Mouse (Mus musculus): ENCODE measurements at regions not wholly inside any gene's neighbourhood (a gene's known extent, or its start where the extent isn't known, plus 50 kb on each side); places are given as distances from the start of the nearest gene placed in this dataset.

- Histone ChIP-seq H3K27ac (replicated peaks) (no peak overlapping the region), H3K9me3 (no peaks in the 10 kb centered on the region), H3K9ac (no peak overlapping the region), H3K4me3 (no peak overlapping the region), H3K36me3 (no peaks in the 10 kb centered on the region), H3K4me2 (no peak overlapping the region), H3K4me1 (replicated peaks) (no peaks in the 10 kb centered on the region), H3K27me3 (0 out of 2 replicates have a peak, but pooled peaks cover 4% of the 10 kb centered on the region)
- WGBS: 70% methylated on average over 2 of the region's 2 CpGs
- no peak for ATAC-seq (ENCODE audit: low read depth)
Observed at GRCm38 (mm10) chr13:71631447-71631846, 332.1 kb downstream of the Irx1 start.

- ATAC-seq (ENCODE audit: low read depth): no peak
- 46% methylated on average over 2 of the region's 2 CpGs for WGBS
Observed at GRCm38 (mm10) chr13:71617198-71617597, 346.3 kb downstream of the Irx1 start.

GRCm38 (mm10) chr13:71612393-71613179 is 350.9 kb downstream of the Irx1 start:
- Histone ChIP-seq H3K36me3 (no peaks in the 10 kb centered on the region), H3K4me2 (no peak overlapping the region), H3K27ac (replicated peaks) (no peak overlapping the region), H3K27me3 (no peaks in the 10 kb centered on the region), H3K4me1 (replicated peaks) (no peaks in the 10 kb centered on the region), H3K9ac (no peak overlapping the region), H3K4me3 (no peak overlapping the region), H3K9me3 (no peaks in the 10 kb centered on the region)
- 90% methylated on average over 7 of the region's 7 CpGs for WGBS
- ATAC-seq (ENCODE audit: low read depth): no peak

More at GRCm38 (mm10) chr13:71617198-71617597, 346.3 kb downstream of the Irx1 start:
- no peak overlapping the region for H3K4me2 ChIP-seq
- no peaks in the 10 kb centered on the region for H3K9me3 ChIP-seq
- H3K27ac ChIP-seq (replicated peaks): no peak overlapping the region
- H3K4me3 ChIP-seq: no peak overlapping the region
- no peaks in the 10 kb centered on the region for H3K36me3 ChIP-seq
- H3K9ac ChIP-seq: no peak overlapping the region
- H3K4me1 ChIP-seq (replicated peaks): no peaks in the 10 kb centered on the region
- H3K27me3 ChIP-seq: no peaks in the 10 kb centered on the region

- Histone ChIP-seq H3K9me3 (no peaks in the 10 kb centered on the region), H3K36me3 (no peaks in the 10 kb centered on the region), H3K4me3 (no peak overlapping the region), H3K9ac (no peak overlapping the region), H3K27ac (replicated peaks) (no peak overlapping the region), H3K4me1 (replicated peaks) (no peaks in the 10 kb centered on the region), H3K27me3 (no peaks in the 10 kb centered on the region), H3K4me2 (no peak overlapping the region)
- 37% methylated on average over 4 of the region's 4 CpGs for WGBS
- no peak for ATAC-seq (ENCODE audit: low read depth)
Observed at GRCm38 (mm10) chr13:71582486-71582885, 381.0 kb downstream of the Irx1 start.

- ATAC-seq (ENCODE audit: low read depth): no peak
- no peaks in the 10 kb centered on the region for H3K36me3 ChIP-seq
- no peak overlapping the region for H3K4me3 ChIP-seq
- no peak overlapping the region for H3K9ac ChIP-seq
- no peaks in the 10 kb centered on the region for H3K9me3 ChIP-seq
- no peaks in the 10 kb centered on the region for H3K4me1 ChIP-seq (replicated peaks)
- H3K4me2 ChIP-seq: no peak overlapping the region
- 83% methylated on average over 6 of the region's 6 CpGs for WGBS
- no peak overlapping the region for H3K27ac ChIP-seq (replicated peaks)
- H3K27me3 ChIP-seq: no peaks in the 10 kb centered on the region
Observed at GRCm38 (mm10) chr13:71565895-71566294, 397.6 kb downstream of the Irx1 start.

- WGBS: 82% methylated on average over 7 of the region's 7 CpGs
- Histone ChIP-seq H3K4me3 (no peak overlapping the region), H3K9ac (no peak overlapping the region), H3K27ac (replicated peaks) (no peak overlapping the region), H3K27me3 (no peaks in the 10 kb centered on the region), H3K4me2 (no peak overlapping the region), H3K4me1 (replicated peaks) (no peaks in the 10 kb centered on the region), H3K9me3 (no peaks in the 10 kb centered on the region), H3K36me3 (no peaks in the 10 kb centered on the region)
- no peak for ATAC-seq (ENCODE audit: low read depth)
Observed at GRCm38 (mm10) chr13:71565388-71565787, 398.1 kb downstream of the Irx1 start.

- WGBS: 33% methylated on average over 14 of the region's 14 CpGs
- Histone ChIP-seq H3K27ac (replicated peaks) (no peak overlapping the region; the same call in 1 of the 2 replicates), H3K4me2 (no peak overlapping the region), H3K27me3 (no peaks in the 10 kb centered on the region; the same call in 1 of the 2 replicates), H3K36me3 (no peaks in the 10 kb centered on the region), H3K4me1 (replicated peaks) (0 out of 2 replicates have a peak, but pooled peaks cover 8% of the 10 kb centered on the region), H3K9ac (no peak overlapping the region), H3K4me3 (no peak overlapping the region), H3K9me3 (no peaks in the 10 kb centered on the region)
- ATAC-seq (ENCODE audit: low read depth): peak; percentile 72
Observed at GRCm38 (mm10) chr13:71558477-71559215, 404.9 kb downstream of the Irx1 start.

GRCm38 (mm10) chr13:71555471-71555870 is 408.1 kb downstream of the Irx1 start:
- no peak for ATAC-seq (ENCODE audit: low read depth)
- Histone ChIP-seq H3K4me1 (replicated peaks) (0 out of 2 replicates have a peak, but pooled peaks cover 8% of the 10 kb centered on the region), H3K9ac (no peak overlapping the region), H3K4me2 (no peak overlapping the region), H3K36me3 (no peaks in the 10 kb centered on the region), H3K9me3 (no peaks in the 10 kb centered on the region), H3K4me3 (no peak overlapping the region), H3K27ac (replicated peaks) (no peak overlapping the region), H3K27me3 (no peaks in the 10 kb centered on the region; the same call in 1 of the 2 replicates)
- WGBS: 83% methylated on average over 6 of the region's 6 CpGs

- Histone ChIP-seq H3K9me3 (no peaks in the 10 kb centered on the region), H3K4me2 (no peak overlapping the region), H3K27ac (replicated peaks) (no peak overlapping the region), H3K27me3 (no peaks in the 10 kb centered on the region; the same call in 1 of the 2 replicates), H3K36me3 (no peaks in the 10 kb centered on the region), H3K4me3 (no peak overlapping the region), H3K9ac (no peak overlapping the region), H3K4me1 (replicated peaks) (no peaks in the 10 kb centered on the region)
- WGBS: 50% methylated on average over 1 of the region's 1 CpGs
- no peak for ATAC-seq (ENCODE audit: low read depth)
Observed at GRCm38 (mm10) chr13:71550109-71550508, 413.4 kb downstream of the Irx1 start.

- Histone ChIP-seq H3K4me3 (no peak overlapping the region), H3K27ac (replicated peaks) (no peak overlapping the region), H3K36me3 (no peaks in the 10 kb centered on the region), H3K27me3 (no peaks in the 10 kb centered on the region), H3K9ac (no peak overlapping the region), H3K4me1 (replicated peaks) (no peaks in the 10 kb centered on the region), H3K4me2 (no peak overlapping the region), H3K9me3 (no peaks in the 10 kb centered on the region)
- no peak for ATAC-seq (ENCODE audit: low read depth)
- 90% methylated on average over 10 of the region's 10 CpGs for WGBS
Observed at GRCm38 (mm10) chr13:71549206-71549831, 414.2 kb downstream of the Irx1 start.

- no peak overlapping the region for H3K4me2 ChIP-seq
- H3K36me3 ChIP-seq: no peaks in the 10 kb centered on the region
- no peak for ATAC-seq (ENCODE audit: low read depth)
- H3K4me3 ChIP-seq: no peak overlapping the region
- 57% methylated on average over 4 of the region's 4 CpGs for WGBS
- no peak overlapping the region for H3K27ac ChIP-seq (replicated peaks)
- no peaks in the 10 kb centered on the region; the same call in 1 of the 2 replicates for H3K27me3 ChIP-seq
- no peak overlapping the region for H3K9ac ChIP-seq
- no peaks in the 10 kb centered on the region for H3K4me1 ChIP-seq (replicated peaks)
- no peaks in the 10 kb centered on the region for H3K9me3 ChIP-seq
Observed at GRCm38 (mm10) chr13:71538226-71538625, 425.3 kb downstream of the Irx1 start.

- ATAC-seq (ENCODE audit: low read depth): no peak
- 83% methylated on average over 7 of the region's 7 CpGs for WGBS
Observed at GRCm38 (mm10) chr13:71532796-71533351, 430.6 kb downstream of the Irx1 start.

More at GRCm38 (mm10) chr13:71532796-71533351, 430.6 kb downstream of the Irx1 start:
- peaks cover 6% of the 10 kb centered on the region for H3K27me3 ChIP-seq
- H3K9ac ChIP-seq: no peak overlapping the region
- no peak overlapping the region for H3K4me3 ChIP-seq
- no peak overlapping the region for H3K27ac ChIP-seq (replicated peaks)
- H3K4me1 ChIP-seq (replicated peaks): peaks cover 3% of the 10 kb centered on the region; the same call in 1 of the 2 replicates
- no peaks in the 10 kb centered on the region for H3K9me3 ChIP-seq
- no peak overlapping the region for H3K4me2 ChIP-seq
- H3K36me3 ChIP-seq: no peaks in the 10 kb centered on the region
